Mouse (Mus musculus) c-Kit-positive CD71-positive TER-119-positive erythroid progenitor cells, embryonic 14.5 days (primary cell): ENCODE measurements at regions not wholly inside any gene's neighbourhood (a gene's known extent, or its start where the extent isn't known, plus 50 kb on each side); places are given as distances from the start of the nearest gene placed in this dataset.

Source experiments
- DNase-seq: peaks from one replicate; pipeline ENCODE4 v3.0.0-alpha.2; 2013; ENCODE audit warnings: low spot score

- no peak for DNase-seq
Measured at GRCm38 (mm10) chr3:143710805-143711469, 494.1 kb downstream of the Lmo4 start.

GRCm38 (mm10) chr3:143706679-143707078 is 498.3 kb downstream of the Lmo4 start:
- DNase-seq, result no peak

- no peak for DNase-seq
Measured at GRCm38 (mm10) chr3:143694817-143695216, 510.2 kb downstream of the Lmo4 start.

- no peak for DNase-seq
Measured at GRCm38 (mm10) chr3:143685742-143686141, 519.3 kb downstream of the Lmo4 start.

GRCm38 (mm10) chr3:143678186-143678585 is 526.8 kb downstream of the Lmo4 start:
- no peak for DNase-seq

GRCm38 (mm10) chr3:143674855-143675254 is 530.2 kb downstream of the Lmo4 start:
- no peak for DNase-seq

- no peak for DNase-seq
Measured at GRCm38 (mm10) chr3:143674446-143674845, 530.6 kb downstream of the Lmo4 start.

- DNase-seq, result no peak
Measured at GRCm38 (mm10) chr3:143662041-143662685, 542.9 kb downstream of the Lmo4 start.

GRCm38 (mm10) chr3:143659421-143659978 is 545.5 kb downstream of the Lmo4 start:
- DNase-seq, result no peak

- no peak for DNase-seq
Measured at GRCm38 (mm10) chr3:143647237-143647636, 557.8 kb downstream of the Lmo4 start.

GRCm38 (mm10) chr3:143646836-143647235 is 558.2 kb downstream of the Lmo4 start:
- no peak for DNase-seq

- no peak for DNase-seq
Measured at GRCm38 (mm10) chr3:143633036-143633435, 572.0 kb downstream of the Lmo4 start.

- no peak for DNase-seq
Measured at GRCm38 (mm10) chr3:143631183-143631582, 573.8 kb downstream of the Lmo4 start.

- DNase-seq, result no peak
Measured at GRCm38 (mm10) chr3:143624906-143625305, 580.1 kb downstream of the Lmo4 start.

- DNase-seq, result no peak
Measured at GRCm38 (mm10) chr3:143622275-143622674, 582.7 kb downstream of the Lmo4 start.

GRCm38 (mm10) chr3:143619125-143619524 is 585.9 kb downstream of the Lmo4 start:
- no peak for DNase-seq

GRCm38 (mm10) chr3:143614895-143615294 is 590.1 kb downstream of the Lmo4 start:
- no peak for DNase-seq

- DNase-seq, result no peak
Measured at GRCm38 (mm10) chr3:143614004-143614403, 591.0 kb downstream of the Lmo4 start.

- no peak for DNase-seq
Measured at GRCm38 (mm10) chr3:143609673-143610072, 595.3 kb downstream of the Lmo4 start.

GRCm38 (mm10) chr3:143599120-143599519 is 605.9 kb downstream of the Lmo4 start:
- DNase-seq, result no peak

GRCm38 (mm10) chr3:143596949-143597593 is 607.9 kb downstream of the Lmo4 start:
- DNase-seq, result no peak

- DNase-seq, result no peak
Measured at GRCm38 (mm10) chr3:143596011-143596683, 608.9 kb downstream of the Lmo4 start.
